Mouse (Mus musculus) embryonic facial prominence, embryonic 15.5 days (tissue): ENCODE results near the gene Zbtb11. TPM values are rescaled to one million over a fixed set of nuclear protein-coding genes. Genes with fewer than 3 reads are reported as not detected.
A peak's percentile ranks its signal among the peaks of the same experiment; 100 is the strongest.
"Not testable (repeated sequence)": the region's sequence is repeated elsewhere in the genome, so short reads cannot be mapped to it uniquely, and the experiment has no call there.

Experiments
- ATAC-seq: fragments of 200-750 bp; cut with Nextera tagmentation; 2 replicates; pipeline ENCODE4 v1.8.0; 2017; ENCODE audit warnings: low read depth, moderate TSS enrichment; ENCODE audit not compliant: insufficient number of reproducible peaks, low FRiP score, low TSS enrichment
- H3K27ac ChIP-seq: fragments of 300-500 bp; sonication (generic); replicated peaks from 2 replicates; pipeline ENCODE4 v1.5.1; 2015; ENCODE audit warnings: mild to moderate bottlenecking, inconsistent platforms
- H3K27me3 ChIP-seq: fragments of 300-500 bp; sonication (generic); 2 replicates; pipeline ENCODE4 v1.6.1; 2015; ENCODE audit warnings: inconsistent platforms
- H3K36me3 ChIP-seq: fragments of 300-500 bp; sonication (generic); 2 replicates; pipeline ENCODE4 v1.6.1; 2015; ENCODE audit warnings: mild to moderate bottlenecking, inconsistent platforms
- H3K4me1 ChIP-seq: fragments of 300-500 bp; sonication (generic); 2 replicates; pipeline ENCODE4 v1.6.1; 2015; ENCODE audit warnings: inconsistent platforms
- H3K4me2 ChIP-seq: fragments of 300-500 bp; sonication (generic); replicated peaks from 2 replicates; pipeline ENCODE4 v1.6.1; 2015; ENCODE audit warnings: mild to moderate bottlenecking, inconsistent platforms
- H3K4me3 ChIP-seq: fragments of 300-500 bp; sonication (generic); replicated peaks from 2 replicates; pipeline ENCODE4 v1.5.1; 2015; ENCODE audit warnings: mild to moderate bottlenecking, inconsistent platforms
- H3K9ac ChIP-seq: fragments of 300-500 bp; sonication (generic); 2 replicates; pipeline ENCODE4 v1.6.1; 2015; ENCODE audit warnings: inconsistent platforms
- H3K9me3 ChIP-seq: fragments of 300-500 bp; sonication (generic); replicated peaks from 2 replicates; pipeline ENCODE4 v1.6.1; 2016; ENCODE audit warnings: inconsistent platforms
- WGBS: fragments of 180-500 bp; shearing (Covaris S2); methylation state at CpG from one replicate; pipeline ENCODE4 v1.1.7; 2015; 5-methylcytosine and 5-hydroxymethylcytosine counted together
- polyA plus RNA-seq: library from polyadenylated mRNA; unstranded; fragments of >200 nt; fragmentation: Nextera tagmentation; extraction: Ambion mirVana; gene quantifications from 2 replicates; pipeline ENCODE4 v1.2.1, GENCODE M21; 2015

Gene Zbtb11
- polyA plus RNA-seq, 1 experiment from 2014 or later, result 19.1 TPM

DNA sequence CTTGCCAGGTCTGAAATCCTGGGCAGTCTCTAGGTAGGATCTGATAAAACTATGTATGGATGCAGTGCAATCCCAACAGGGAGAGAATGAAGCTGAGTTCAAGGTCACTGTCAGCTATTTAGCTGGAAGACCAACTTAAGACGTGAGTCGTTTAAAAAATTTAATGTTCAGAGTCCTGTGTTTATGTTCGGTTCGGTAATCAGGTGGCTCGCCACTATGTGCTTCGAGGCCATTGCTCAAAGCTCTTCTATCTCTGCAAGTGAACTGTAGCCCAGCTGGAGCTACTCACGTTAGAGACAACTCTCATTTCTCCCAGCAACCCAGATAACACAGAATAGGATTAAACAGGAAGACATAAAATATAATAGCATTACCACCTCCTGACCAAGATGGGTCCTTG lies 40.4 kb downstream of the Zbtb11 start:
- ATAC-seq, result no peak
- Histone ChIP-seq H3K27ac (no peak overlapping the region), H3K36me3 (peaks cover 48% of the 10 kb centered on the region), H3K9me3 (no peaks in the 10 kb centered on the region), H3K9ac (no peak overlapping the region), H3K4me2 (no peak overlapping the region), H3K4me1 (no peaks in the 10 kb centered on the region), H3K27me3 (no peaks in the 10 kb centered on the region), H3K4me3 (no peak overlapping the region)
- WGBS, result 86% methylated on average over 7 of the region's 7 CpGs

GRCm38 (mm10) chr16:56019660-56020059 lies 46.0 kb downstream of the Zbtb11 start:
- ATAC-seq, result no peak
- no peaks in the 10 kb centered on the region for H3K27me3 ChIP-seq
- no peak overlapping the region for H3K9ac ChIP-seq
- H3K9me3 ChIP-seq, result no peaks in the 10 kb centered on the region
- peaks cover 49% of the 10 kb centered on the region for H3K36me3 ChIP-seq
- 98% methylated on average over 7 of the region's 7 CpGs for WGBS
- no peak overlapping the region for H3K27ac ChIP-seq
- no peak overlapping the region for H3K4me2 ChIP-seq
- H3K4me3 ChIP-seq, result no peak overlapping the region
- H3K4me1 ChIP-seq, result no peaks in the 10 kb centered on the region

- WGBS, result 34% methylated on average over 12 of the region's 12 CpGs
- ATAC-seq, result no peak
- no peak overlapping the region for H3K27ac ChIP-seq
These were observed 54.4 kb downstream of the Zbtb11 start for GRCm38 (mm10) chr16:56027854-56028629.

DNA sequence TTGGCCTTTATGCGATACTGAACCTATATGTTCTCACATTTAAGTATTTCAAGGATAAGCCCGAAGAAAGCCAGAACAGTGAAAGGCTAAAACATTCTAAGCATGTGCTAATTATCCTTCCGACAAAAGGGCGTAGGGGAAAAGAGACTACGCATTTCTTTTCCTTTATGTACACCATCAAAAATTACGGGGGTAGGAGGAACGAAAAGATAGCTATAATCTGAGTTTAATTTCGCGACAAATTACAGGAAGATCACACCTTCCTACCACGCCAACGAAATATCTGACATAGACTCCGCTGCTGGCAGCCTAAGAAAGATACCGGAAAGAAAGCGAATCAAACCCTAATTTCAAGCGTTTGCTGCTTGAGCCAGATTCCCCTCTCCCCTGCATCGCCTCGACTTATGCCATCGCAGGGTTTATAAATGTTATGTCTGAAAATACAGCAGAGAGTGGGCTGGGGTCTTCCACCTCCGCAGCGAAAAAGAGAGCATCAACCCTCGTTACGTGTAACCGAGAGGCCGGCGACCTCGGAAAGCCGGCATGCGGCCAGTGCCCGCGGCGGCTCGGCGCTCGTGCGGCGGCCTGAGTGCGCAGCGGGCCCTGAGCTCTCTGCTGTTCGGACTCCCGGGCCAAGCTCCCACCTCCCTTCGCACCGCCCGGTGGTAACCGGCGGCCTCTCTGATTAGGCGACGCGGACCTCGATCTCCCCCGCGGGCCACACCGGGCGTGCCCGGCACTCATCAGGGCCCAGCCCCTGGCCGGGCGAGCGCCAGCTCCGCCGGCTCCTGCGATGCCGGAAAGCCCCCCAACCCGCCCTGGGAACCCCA lies 55.3 kb downstream of the Zbtb11 start:
- H3K9ac ChIP-seq, result peak overlapping the region; percentile 85
- H3K4me3 ChIP-seq, result peak overlapping the region; percentile 79
- H3K4me1 ChIP-seq, result peaks cover 15% of the 10 kb centered on the region
- peak overlapping the region; percentile 83 for H3K27ac ChIP-seq
- WGBS, result under 1% methylated on average over 62 of the region's 62 CpGs
- H3K27me3 ChIP-seq, result no peaks in the 10 kb centered on the region
- ATAC-seq, result peak; percentile 84
- no peaks in the 10 kb centered on the region for H3K9me3 ChIP-seq
- peaks cover 23% of the 10 kb centered on the region for H3K36me3 ChIP-seq
- H3K4me2 ChIP-seq, result peak overlapping the region; percentile 62

More at GRCm38 (mm10) chr16:56027854-56028629, 54.4 kb downstream of the Zbtb11 start:
- Histone ChIP-seq H3K9ac (0 out of 2 replicates have a peak overlapping the region, but pooled peaks have one; percentile 85), H3K4me3 (peak overlapping the region; percentile 79), H3K27me3 (no peaks in the 10 kb centered on the region), H3K9me3 (no peaks in the 10 kb centered on the region), H3K4me2 (peak overlapping the region; percentile 62), H3K36me3 (peaks cover 18% of the 10 kb centered on the region), H3K4me1 (peaks cover 15% of the 10 kb centered on the region)

- WGBS, result 1% methylated on average over 39 of the region's 39 CpGs
- peaks cover 15% of the 10 kb centered on the region for H3K4me1 ChIP-seq
These were observed 56.0 kb downstream of the Zbtb11 start, which contains the start of gene Pcnp for GRCm38 (mm10) chr16:56029661-56030082. Pcnp (minus strand) TSS chr16:56029739.

GRCm38 (mm10) chr16:56034566-56034965 lies 60.9 kb downstream of the Zbtb11 start:
- peaks cover 21% of the 10 kb centered on the region for H3K4me1 ChIP-seq
- peaks cover 23% of the 10 kb centered on the region for H3K36me3 ChIP-seq
- H3K9me3 ChIP-seq, result no peaks in the 10 kb centered on the region
- ATAC-seq, result no peak
- H3K4me3 ChIP-seq, result no peak overlapping the region
- WGBS, result 97% methylated on average over 6 of the region's 6 CpGs
- H3K4me2 ChIP-seq, result no peak overlapping the region
- H3K27ac ChIP-seq, result no peak overlapping the region
- no peak overlapping the region for H3K9ac ChIP-seq
- no peaks in the 10 kb centered on the region for H3K27me3 ChIP-seq

More at GRCm38 (mm10) chr16:56029661-56030082, 56.0 kb downstream of the Zbtb11 start, which contains the start of gene Pcnp:
- peaks cover 27% of the 10 kb centered on the region for H3K36me3 ChIP-seq
- no peaks in the 10 kb centered on the region for H3K9me3 ChIP-seq
- peak within 1 kb of the TSS; percentile 79 for H3K4me3 ChIP-seq
- no peaks in the 10 kb centered on the region for H3K27me3 ChIP-seq
- peak within 1 kb of the TSS; percentile 85 for H3K9ac ChIP-seq
- peak within 1 kb of the TSS; percentile 62 for H3K4me2 ChIP-seq
- H3K27ac ChIP-seq, result peak within 1 kb of the TSS; percentile 85
- ATAC-seq, result peak; percentile 99

DNA sequence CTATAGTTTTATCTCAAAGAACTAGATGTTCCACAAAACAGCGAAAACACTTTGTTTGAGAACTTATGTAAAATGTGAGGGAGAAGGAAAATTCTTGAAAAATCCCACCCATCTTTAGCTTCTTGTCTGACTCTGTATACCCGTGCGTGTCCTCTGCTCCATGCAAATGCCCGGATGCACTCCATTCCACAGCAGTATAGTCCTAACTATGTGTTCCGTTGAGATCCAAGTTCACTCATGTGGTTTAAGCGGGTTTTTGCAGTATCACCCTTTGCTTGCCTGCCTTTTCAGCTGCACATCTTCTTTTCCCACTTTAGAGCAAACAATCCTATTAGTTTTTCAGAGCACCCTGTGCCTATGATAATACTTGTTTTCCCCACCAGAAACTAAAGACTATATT lies 62.8 kb downstream of the Zbtb11 start:
- ATAC-seq, result no peak
- peak overlapping the region; percentile 88; the same call in 1 of the 2 replicates for H3K9ac ChIP-seq
- peaks cover 16% of the 10 kb centered on the region for H3K4me1 ChIP-seq
- H3K9me3 ChIP-seq, result no peaks in the 10 kb centered on the region
- H3K27ac ChIP-seq, result no peak overlapping the region
- WGBS, result 57% methylated on average over 6 of the region's 6 CpGs
- peak overlapping the region; percentile 91 for H3K4me3 ChIP-seq
- H3K4me2 ChIP-seq, result peak overlapping the region; percentile 57
- H3K36me3 ChIP-seq, result peaks cover 23% of the 10 kb centered on the region
- H3K27me3 ChIP-seq, result no peaks in the 10 kb centered on the region

DNA sequence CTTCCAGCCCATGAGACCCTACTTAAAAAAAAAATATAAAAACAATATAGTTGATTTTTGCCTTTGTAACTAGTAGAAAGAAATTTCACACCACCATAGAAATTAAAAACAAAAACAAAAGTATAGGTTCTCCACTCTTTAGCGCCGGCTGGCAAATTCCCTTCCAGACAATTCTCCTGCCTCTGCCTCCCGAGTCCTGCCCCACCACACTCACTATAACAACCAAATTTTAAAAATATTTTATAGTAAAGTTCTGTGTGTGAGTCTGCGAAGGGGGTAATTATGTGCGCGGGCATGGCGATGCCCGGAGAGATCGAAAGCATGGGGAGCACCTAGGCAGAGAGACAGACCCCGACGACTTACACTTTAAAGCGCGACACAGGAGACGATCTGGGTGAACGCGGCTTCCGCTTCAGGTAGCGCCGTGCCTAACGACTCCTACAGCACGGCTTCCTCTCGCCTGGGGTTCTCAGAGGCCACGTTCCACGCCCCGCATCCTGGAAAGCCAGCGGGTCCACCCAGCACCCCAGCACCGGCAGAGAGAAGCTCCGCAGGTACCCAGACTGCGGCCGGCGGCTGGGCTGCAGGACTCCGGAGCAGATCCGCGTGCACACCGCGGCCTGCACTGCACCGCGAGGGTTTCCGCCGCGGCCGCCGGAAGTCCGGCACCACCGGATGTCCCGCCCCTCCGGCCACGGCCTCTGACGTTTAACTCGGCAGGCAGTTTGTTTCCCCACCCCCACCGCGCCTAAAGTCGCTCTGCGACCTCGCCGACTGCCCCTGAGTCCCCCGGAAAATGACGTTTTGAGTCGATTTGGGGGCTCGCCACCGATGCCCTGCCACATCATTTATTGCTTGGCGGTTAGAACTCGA lies 63.7 kb downstream of the Zbtb11 start, which contains the start of gene Trmt10c:
TSS of gene Trmt10c (minus strand) at position 682 of the 873 bp plus-strand sequence.
- Histone ChIP-seq H3K4me2 (peak within 1 kb of the TSS; percentile 57), H3K27ac (peak within 1 kb of the TSS; percentile 94), H3K4me1 (peaks cover 16% of the 10 kb centered on the region), H3K9ac (peak within 1 kb of the TSS; percentile 88), H3K4me3 (peak within 1 kb of the TSS; percentile 91), H3K36me3 (peaks cover 16% of the 10 kb centered on the region), H3K9me3 (no peaks in the 10 kb centered on the region), H3K27me3 (no peaks in the 10 kb centered on the region)
- peak; percentile 99 for ATAC-seq
- WGBS, result under 1% methylated on average over 63 of the region's 63 CpGs

- ATAC-seq, result no peak
- Histone ChIP-seq H3K4me2 (peak overlapping the region; percentile 57), H3K9me3 (no peaks in the 10 kb centered on the region), H3K36me3 (peaks cover 12% of the 10 kb centered on the region), H3K27me3 (no peaks in the 10 kb centered on the region), H3K4me3 (peak overlapping the region; percentile 91), H3K9ac (peak overlapping the region; percentile 88), H3K27ac (peak overlapping the region; percentile 94), H3K4me1 (peaks cover 16% of the 10 kb centered on the region)
- WGBS, result 27% methylated on average over 8 of the region's 8 CpGs
These were observed 64.4 kb downstream of the Zbtb11 start for GRCm38 (mm10) chr16:56038090-56038489.

- WGBS, result no CpG with 5 or more reads among the region's 4 CpGs
- not testable (repeated sequence) for H3K4me3 ChIP-seq, H3K27me3 ChIP-seq, H3K9me3 ChIP-seq, H3K4me2 ChIP-seq, H3K27ac ChIP-seq, H3K36me3 ChIP-seq, ATAC-seq, H3K9ac ChIP-seq, H3K4me1 ChIP-seq
These were observed 74.4 kb downstream of the Zbtb11 start, which contains the start of gene Senp7 for GRCm38 (mm10) chr16:56048038-56048437. Senp7 (plus strand) TSS chr16:56048338.
